Mouse (Mus musculus): ENCODE measurements around the gene Rnf183. TPM values are rescaled to one million over a fixed set of nuclear protein-coding genes. Genes with fewer than 3 reads are reported as not detected.

Gene Rnf183
- polyA plus RNA-seq, 1 experiment, result not detected

DNA sequence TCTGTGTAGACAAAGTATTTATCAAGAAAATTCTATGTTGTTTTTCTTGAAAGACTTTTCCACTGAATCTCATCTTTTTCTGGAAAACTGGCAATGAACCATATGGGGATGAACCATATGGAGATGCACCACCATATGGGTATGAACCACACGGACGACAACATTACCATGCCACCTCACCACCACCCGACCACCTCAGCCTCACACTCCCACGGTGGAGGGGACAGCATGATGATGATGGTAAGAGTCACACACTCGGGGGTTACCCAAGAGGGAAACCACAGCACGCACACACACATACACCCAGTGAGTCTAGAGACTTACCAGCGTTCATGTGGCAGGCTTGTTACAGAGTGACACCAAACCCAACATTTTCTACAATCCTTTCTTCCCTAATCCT is 49.6 kb downstream of the Rnf183 start:
- Histone ChIP-seq H3K4me3 (ENCODE audit: extremely low read depth, insufficient read depth, insufficient read length) (no peak overlapping the region), H3K27ac (ENCODE audit: insufficient read depth, low read length) (no peak overlapping the region), H3K36me3 (ENCODE audit: control insufficient read depth, insufficient read depth, low read length) (peaks cover 4% of the 10 kb centered on the region; the same call in 1 of the 2 replicates), H3K27me3 (ENCODE audit: control insufficient read depth, insufficient read depth, low read length) (no peaks in the 10 kb centered on the region), H3K4me1 (ENCODE audit: control insufficient read depth, insufficient read depth, insufficient read length) (no peaks in the 10 kb centered on the region)
- DNase-seq (ENCODE audit: low read depth in 1 of 2, low spot score in 2 of 2), result no peak
- 93% methylated on average over 7 of the region's 7 CpGs for WGBS
- TF ChIP-seq POLR2A (IDR thresholded peaks at IDR 0.05; ENCODE audit: low read depth, low read length), result no peak
- TF ChIP-seq CTCF (IDR thresholded peaks at IDR 0.05; ENCODE audit: extremely low read depth, insufficient read depth, insufficient read length, insufficient replicate concordance), result no peak

DNA sequence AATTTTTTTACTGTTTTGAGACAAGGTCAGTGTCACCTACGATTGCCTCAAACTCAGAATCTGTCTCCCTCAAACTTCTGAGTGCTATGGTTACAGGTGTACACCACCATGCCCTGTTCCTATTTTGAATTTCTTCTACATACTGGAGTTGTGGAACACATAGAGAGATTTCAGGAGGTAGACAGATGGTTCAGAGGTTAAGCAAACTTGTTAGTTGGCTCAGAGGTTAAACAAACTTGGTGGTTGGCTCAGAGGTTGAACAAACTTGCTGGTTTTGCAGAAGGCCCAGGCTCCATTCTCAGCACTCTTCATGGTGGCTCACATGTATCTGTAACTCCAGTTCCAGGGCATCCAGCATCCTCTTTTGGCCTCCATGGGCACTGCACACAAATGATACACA is 50.9 kb downstream of the Rnf183 start:
- TF ChIP-seq CTCF (IDR thresholded peaks at IDR 0.05; ENCODE audit: extremely low read depth, insufficient read depth, insufficient read length, insufficient replicate concordance) (no peak), POLR2A (IDR thresholded peaks at IDR 0.05; ENCODE audit: low read depth, low read length) (no peak)
- DNase-seq (ENCODE audit: low read depth in 1 of 2, low spot score in 2 of 2), result no peak
- Histone ChIP-seq H3K4me3 (ENCODE audit: extremely low read depth, insufficient read depth, insufficient read length) (no peak overlapping the region), H3K4me1 (ENCODE audit: control insufficient read depth, insufficient read depth, insufficient read length) (no peaks in the 10 kb centered on the region), H3K27me3 (ENCODE audit: control insufficient read depth, insufficient read depth, low read length) (no peaks in the 10 kb centered on the region), H3K36me3 (ENCODE audit: control insufficient read depth, insufficient read depth, low read length) (peaks cover 4% of the 10 kb centered on the region; the same call in 1 of the 2 replicates), H3K27ac (ENCODE audit: insufficient read depth, low read length) (no peak overlapping the region)
- 91% methylated on average over 1 of the region's 1 CpGs for WGBS

DNA sequence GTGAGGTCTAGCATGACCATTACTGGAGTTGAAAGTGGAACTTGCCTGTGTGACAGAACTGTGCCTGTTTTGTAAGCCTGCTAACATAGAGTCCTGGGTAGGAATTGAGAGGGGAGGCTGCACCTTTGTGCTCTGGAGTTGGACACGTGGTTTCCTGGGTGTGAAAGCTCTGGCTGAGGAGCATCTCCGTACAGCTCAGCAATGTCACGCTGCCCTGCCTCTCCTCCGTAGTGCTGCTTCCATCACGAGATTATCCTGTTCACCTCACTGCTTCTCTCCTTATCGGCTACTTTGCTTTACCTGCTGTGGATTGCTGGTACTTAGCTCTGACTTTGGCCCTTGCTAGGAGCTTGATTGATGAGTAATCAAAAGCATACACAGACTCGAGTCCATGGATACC is 51.3 kb downstream of the Rnf183 start:
- Histone ChIP-seq H3K4me3 (ENCODE audit: extremely low read depth, insufficient read depth, insufficient read length) (no peak overlapping the region), H3K27me3 (ENCODE audit: control insufficient read depth, insufficient read depth, low read length) (no peaks in the 10 kb centered on the region), H3K36me3 (ENCODE audit: control insufficient read depth, insufficient read depth, low read length) (peaks cover 4% of the 10 kb centered on the region; the same call in 1 of the 2 replicates), H3K27ac (ENCODE audit: insufficient read depth, low read length) (no peak overlapping the region), H3K4me1 (ENCODE audit: control insufficient read depth, insufficient read depth, insufficient read length) (no peaks in the 10 kb centered on the region)
- TF ChIP-seq CTCF (IDR thresholded peaks at IDR 0.05; ENCODE audit: extremely low read depth, insufficient read depth, insufficient read length, insufficient replicate concordance), result no peak
- TF ChIP-seq POLR2A (IDR thresholded peaks at IDR 0.05; ENCODE audit: low read depth, low read length), result no peak
- no peak for DNase-seq (ENCODE audit: low read depth in 1 of 2, low spot score in 2 of 2)
- 93% methylated on average over 7 of the region's 7 CpGs for WGBS

DNA sequence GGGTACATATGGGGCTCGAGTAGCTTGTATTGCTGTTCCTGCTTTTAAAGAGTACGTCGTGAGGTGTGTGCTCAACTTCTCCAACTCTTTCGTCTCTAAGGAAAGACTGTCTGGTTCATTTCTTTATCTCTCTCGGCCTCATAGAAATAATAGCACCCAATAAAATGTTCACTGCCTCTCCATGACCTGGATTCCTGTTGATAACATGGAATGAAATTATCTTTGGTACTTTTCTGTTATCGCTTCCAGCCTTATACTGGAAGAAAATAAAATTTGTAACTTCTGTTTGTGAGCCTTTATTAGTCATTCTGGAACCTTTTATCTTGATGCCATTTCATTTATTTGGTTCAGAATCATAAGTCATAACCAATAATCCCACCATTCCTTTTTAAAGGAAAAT is 51.8 kb downstream of the Rnf183 start:
- 87% methylated on average over 6 of the region's 6 CpGs for WGBS
- Histone ChIP-seq H3K4me3 (ENCODE audit: extremely low read depth, insufficient read depth, insufficient read length) (no peak overlapping the region), H3K27me3 (ENCODE audit: control insufficient read depth, insufficient read depth, low read length) (no peaks in the 10 kb centered on the region), H3K36me3 (ENCODE audit: control insufficient read depth, insufficient read depth, low read length) (peaks cover 3% of the 10 kb centered on the region; the same call in 1 of the 2 replicates), H3K4me1 (ENCODE audit: control insufficient read depth, insufficient read depth, insufficient read length) (no peaks in the 10 kb centered on the region), H3K27ac (ENCODE audit: insufficient read depth, low read length) (no peak overlapping the region)
- TF ChIP-seq CTCF (IDR thresholded peaks at IDR 0.05; ENCODE audit: extremely low read depth, insufficient read depth, insufficient read length, insufficient replicate concordance), result no peak
- DNase-seq (ENCODE audit: low read depth in 1 of 2, low spot score in 2 of 2), result no peak

DNA sequence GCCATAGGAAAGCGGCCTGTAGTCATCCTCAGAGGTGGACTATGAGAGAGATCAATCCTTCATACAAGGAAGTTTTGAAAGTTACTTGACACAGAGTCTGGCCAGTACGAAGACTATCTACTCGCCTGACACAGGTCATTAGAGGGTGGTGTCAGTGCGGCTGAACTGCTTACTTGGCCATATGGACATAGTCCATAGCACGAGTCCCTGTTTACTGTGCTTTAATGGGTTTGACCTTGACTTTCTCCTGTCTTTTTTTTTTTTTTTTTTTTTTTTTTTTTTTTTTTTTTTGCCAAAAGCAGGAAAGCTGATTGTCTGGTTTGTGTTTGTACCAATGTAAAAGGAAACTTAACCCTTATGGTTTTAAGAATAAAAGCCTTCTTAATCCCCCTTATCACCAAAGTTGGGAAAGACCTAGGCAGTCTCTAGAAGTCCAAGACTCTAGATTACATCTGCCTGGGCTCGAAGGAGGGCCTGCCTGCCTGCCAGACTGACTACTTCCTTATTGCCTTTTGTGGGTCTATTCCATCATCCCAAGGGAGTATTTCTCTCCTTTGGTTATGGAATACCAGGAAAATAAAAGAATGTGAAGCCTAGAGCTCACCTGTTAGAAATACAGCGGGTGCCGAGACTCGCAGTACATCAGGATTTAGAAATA is 55.2 kb downstream of the Rnf183 start:
- Histone ChIP-seq H3K27ac (ENCODE audit: insufficient read depth, low read length) (no peak overlapping the region), H3K4me1 (ENCODE audit: control insufficient read depth, insufficient read depth, insufficient read length) (no peaks in the 10 kb centered on the region), H3K27me3 (ENCODE audit: control insufficient read depth, insufficient read depth, low read length) (no peaks in the 10 kb centered on the region), H3K36me3 (ENCODE audit: control insufficient read depth, insufficient read depth, low read length) (no peaks in the 10 kb centered on the region), H3K4me3 (ENCODE audit: extremely low read depth, insufficient read depth, insufficient read length) (no peak overlapping the region)
- DNase-seq (ENCODE audit: low read depth in 1 of 2, low spot score in 2 of 2), result no peak
- TF ChIP-seq CTCF (IDR thresholded peaks at IDR 0.05; ENCODE audit: extremely low read depth, insufficient read depth, insufficient read length, insufficient replicate concordance) (no peak), POLR2A (IDR thresholded peaks at IDR 0.05; ENCODE audit: low read depth, low read length) (no peak)
- 85% methylated on average over 9 of the region's 9 CpGs for WGBS

Other genes starting within 250 kb of the Rnf183 start
- gene Zfp37, start 204.2 kb downstream of the Rnf183 start, polyA plus RNA-seq (2012; rRNA removed), result 0.07 and 0.11 TPM in 2 replicates
- gene Slc31a2, start 172.7 kb downstream of the Rnf183 start, polyA plus RNA-seq (2012; rRNA removed), result 12.4 and 14.0 TPM in 2 replicates
- gene Fkbp15, start 74.7 kb downstream of the Rnf183 start, polyA plus RNA-seq (2012; rRNA removed), result 32.2 TPM in 2 replicates
- gene Slc31a1, start 74.5 kb downstream of the Rnf183 start, polyA plus RNA-seq (2012; rRNA removed), result 5.0 and 5.4 TPM in 2 replicates
- 14.1 and 14.7 TPM in 2 replicates for gene Cdc26, start 26.6 kb downstream of the Rnf183 start, polyA plus RNA-seq (2012; rRNA removed)
- gene Prpf4, start 26.5 kb downstream of the Rnf183 start, polyA plus RNA-seq (2012; rRNA removed), result 9.4 and 9.6 TPM in 2 replicates
- gene Wdr31, start 35.6 kb upstream of the Rnf183 start, polyA plus RNA-seq (2012; rRNA removed), result 0.26 and 0.51 TPM in 2 replicates
- 2.1 and 3.2 TPM in 2 replicates for gene Bspry, start 44.8 kb upstream of the Rnf183 start, polyA plus RNA-seq (2012; rRNA removed)
- 1.9 and 2.3 TPM in 2 replicates for gene Hdhd3, start 68.2 kb upstream of the Rnf183 start, polyA plus RNA-seq (2012; rRNA removed)
- gene Alad, start 84.7 kb upstream of the Rnf183 start, polyA plus RNA-seq (2012; rRNA removed), result 128 and 180 TPM in 2 replicates
- 6.1 and 8.4 TPM in 2 replicates for gene Pole3, start 89.8 kb upstream of the Rnf183 start, polyA plus RNA-seq (2012; rRNA removed)
- gene 4933430I17Rik, start 90.1 kb upstream of the Rnf183 start, polyA plus RNA-seq (2012; rRNA removed), result 0.11 TPM in 1 of 2 replicates, not detected in the other
- gene Rgs3, start 124.6 kb upstream of the Rnf183 start, polyA plus RNA-seq (2012; rRNA removed), result 51.7 and 57.5 TPM in 2 replicates